Mouse (Mus musculus) thymus, postnatal 14 days (tissue): ENCODE measurements at regions not wholly inside any gene's neighbourhood (a gene's known extent, or its start where the extent isn't known, plus 50 kb on each side); places are given as distances from the start of the nearest gene placed in this dataset.
"Not testable (repeated sequence)": the region's sequence is repeated elsewhere in the genome, so short reads cannot be mapped to it uniquely, and the experiment has no call there.

Experiments
- DNase-seq: peaks from one replicate; pipeline ENCODE4 v3.0.0; 2021

DNA sequence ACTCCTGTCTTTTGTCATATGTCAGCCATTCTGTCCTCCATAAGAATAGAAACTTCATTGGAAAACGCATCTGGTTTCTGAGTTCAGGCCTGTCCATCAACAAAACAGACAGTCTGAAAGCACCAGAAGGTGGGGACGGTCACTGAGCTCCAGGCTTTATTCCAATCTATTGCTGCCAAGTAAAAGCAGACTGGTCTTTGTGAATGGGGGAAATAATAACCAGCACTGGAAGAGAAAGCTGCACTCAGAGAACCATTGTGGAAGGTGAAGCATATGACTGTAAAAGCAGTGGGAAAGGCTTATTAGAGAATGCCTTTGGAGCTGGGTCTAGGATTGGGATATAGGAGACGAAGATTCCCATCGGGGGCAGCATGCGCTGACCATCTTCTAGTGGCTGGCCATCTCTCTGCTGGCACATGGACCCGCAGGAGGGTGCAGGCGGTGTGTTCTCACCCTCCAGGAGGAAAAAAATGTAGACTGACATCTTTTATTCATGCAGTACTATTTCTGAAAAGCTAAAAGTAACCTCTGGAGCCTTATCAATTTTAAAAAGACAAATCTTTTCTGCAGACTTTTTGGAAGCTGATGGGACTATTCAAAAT is 1638.0 kb downstream of the Car8 start:
- DNase-seq, result no peak

- DNase-seq, result no peak
Measured at GRCm38 (mm10) chr4:6596321-6596720, 1642.5 kb downstream of the Car8 start.

GRCm38 (mm10) chr4:6592890-6593289 is 1646.0 kb downstream of the Car8 start:
- not testable (repeated sequence) for DNase-seq

GRCm38 (mm10) chr4:6561604-6562357 is 1677.1 kb downstream of the Car8 start:
- DNase-seq, result peak; percentile 48

DNA sequence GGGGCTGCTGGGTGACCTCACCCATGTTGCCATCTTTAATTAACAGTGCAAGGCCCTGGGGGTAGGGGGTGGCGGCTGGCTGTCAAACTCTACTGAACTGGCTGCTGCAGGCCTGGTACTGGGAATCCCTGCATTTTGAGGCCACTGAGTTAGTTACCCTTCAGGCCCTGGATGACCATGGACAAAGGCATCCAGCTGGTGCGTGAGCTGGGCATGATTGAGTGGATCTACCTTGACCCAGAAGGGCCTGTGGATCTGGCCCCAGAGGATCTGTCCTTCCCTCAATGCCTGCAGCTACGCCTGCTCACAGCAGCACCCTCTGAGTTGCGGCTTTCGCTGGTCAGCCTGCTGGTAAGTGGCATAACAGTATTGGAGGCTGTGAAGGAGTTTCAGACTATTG is 1699.2 kb downstream of the Car8 start:
- DNase-seq, result no peak

DNA sequence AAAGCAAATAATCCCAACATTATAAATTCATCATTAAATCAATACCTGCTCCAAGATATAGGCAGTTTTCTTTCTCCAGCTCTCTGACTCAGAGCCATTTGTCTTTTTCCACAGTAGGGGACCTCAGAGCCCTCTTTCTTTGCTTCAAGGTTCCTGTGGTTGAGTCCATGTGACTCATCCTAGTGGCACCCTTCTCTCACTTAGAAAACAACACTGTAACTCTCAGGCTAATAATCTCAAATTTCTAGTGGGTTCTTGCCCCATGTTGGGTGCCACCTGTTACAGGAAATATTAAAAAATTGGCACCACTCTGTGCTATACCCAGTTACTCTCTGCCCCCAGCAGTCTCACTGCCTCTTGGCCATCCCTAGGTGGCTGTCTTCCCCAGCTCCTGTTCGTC is 1706.4 kb downstream of the Car8 start:
- no peak for DNase-seq

DNA sequence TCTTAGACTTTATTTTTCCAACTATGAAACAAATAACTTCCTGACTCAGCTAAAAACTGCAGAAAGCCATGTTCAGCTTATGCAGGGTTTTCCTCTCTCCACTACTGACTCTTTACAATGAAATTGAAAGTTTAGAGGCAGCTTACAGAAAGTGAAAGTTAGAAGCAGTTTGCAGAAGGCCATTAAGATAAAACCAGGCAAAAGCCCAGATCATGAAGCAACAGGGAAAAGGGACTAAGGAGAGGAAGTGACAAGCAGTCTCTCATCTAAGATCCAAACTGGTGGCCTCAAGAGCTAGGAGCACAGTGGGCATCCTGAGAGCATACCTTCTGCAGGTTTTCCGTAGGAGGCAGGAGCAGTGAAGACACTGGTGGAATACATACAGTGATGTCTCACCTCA is 1721.2 kb downstream of the Car8 start:
- no peak for DNase-seq

- DNase-seq, result peak; percentile 75
Measured at GRCm38 (mm10) chr4:6514823-6515222, 1721.7 kb upstream of the Impad1 start.

- DNase-seq, result no peak
Measured at GRCm38 (mm10) chr4:6513635-6514034, 1720.5 kb upstream of the Impad1 start.

GRCm38 (mm10) chr4:6512749-6513364 is 1719.7 kb upstream of the Impad1 start:
- DNase-seq, result peak; percentile 81

GRCm38 (mm10) chr4:6508091-6508490 is 1714.9 kb upstream of the Impad1 start:
- DNase-seq, result peak; percentile 56
